In genomic region chr10:62104835-62105576, GRCm38 (mm10) we compare ENCODE assay signal across 9 mouse cellular contexts. TPM values are rescaled to one million over a fixed set of nuclear protein-coding genes. Genes with fewer than 3 reads are reported as not detected.
DNase-seq lines count a peak whose midpoint lies in the region; ATAC-seq and TF ChIP-seq lines count a peak whose summit lies in the region.
"Had no signal": no experiment of that assay in that cellular context is flagged by ENCODE, and none has a peak within 500 bp of the region (broad histone marks: within the 10 kb centered on the region; RNA-seq: fewer than 3 reads in every experiment).

No protein-coding gene starts in this region.

- H3K9ac ChIP-seq in lung, embryonic 14.5 days, result no peak overlapping the region

- WGBS in lung, embryonic 14.5 days, result 26% methylated on average over 7 of the region's 7 CpGs

- no peak overlapping the region for H3K4me2 ChIP-seq in lung, embryonic 14.5 days

- no peaks in the 10 kb centered on the region for H3K9me3 ChIP-seq in lung, embryonic 14.5 days (ENCODE audit: low read depth, low read length)

- H3K4me1 ChIP-seq in lung, embryonic 14.5 days (ENCODE audit: insufficient read depth), result no peaks in the 10 kb centered on the region

- peak; percentile 82 for TF ChIP-seq CTCF in lung, embryonic 14.5 days (IDR thresholded peaks at IDR 0.05; ENCODE audit: low read depth)

- no peaks in the 10 kb centered on the region for H3K36me3 ChIP-seq in lung, embryonic 14.5 days (ENCODE audit: insufficient read depth)

- peaks cover 7% of the 10 kb centered on the region for H3K27me3 ChIP-seq in lung, embryonic 14.5 days (ENCODE audit: insufficient read depth, low read length)

- peak; percentile 29 to 48 for DNase-seq in urinary bladder, adult 18-20 months (ENCODE audit: low spot score in 2 of 2)
- no peak for DNase-seq in urinary bladder, postnatal 10 days (ENCODE audit: low spot score)
- DNase-seq in adrenal gland, postnatal 14 days, result peak; percentile 79
- peak; percentile 58 for DNase-seq in embryo, embryonic 11.5 days (ENCODE audit: low read depth, low spot score)
- DNase-seq in kidney, postnatal 36 days, result peak; percentile 46 to 83
- DNase-seq in lung, embryonic 14.5 days, result peak; percentile 84
- DNase-seq in spleen, adult 12 weeks (ENCODE audit: low spot score), result peak; percentile 17

- no peak overlapping the region for H3K4me3 ChIP-seq in lung, embryonic 14.5 days (ENCODE audit: low read depth, low read length)

- no peak for ATAC-seq in lung, embryonic 14.5 days (ENCODE audit: insufficient read depth)
- ATAC-seq in monocyte, adult 5-6 weeks (replicated peaks; ENCODE audit: insufficient number of reproducible peaks, low FRiP score, low TSS enrichment, poor library complexity, severe bottlenecking), result no peak

- H3K27ac ChIP-seq in lung, embryonic 14.5 days (ENCODE audit: low read depth), result no peak overlapping the region

RNA-seq across cellular contexts. Expression of gene Neurog3, which starts 27.9 kb away (rescaled TPM):
- total RNA-seq in adrenal gland, postnatal 14 days (2021), result not detected in 2 replicates
- polyA plus RNA-seq in lung, embryonic 14.5 days (2014; fragmentation: Nextera tagmentation; extraction: Ambion mirVana), result not detected in 2 replicates
- not detected in 3 replicates for total RNA-seq in monocyte, adult 5-6 weeks (2017)
- total RNA-seq: hematopoietic stem cell, adult 5-6 weeks had no signal

RNA-seq across cellular contexts. Expression of gene Fam241b, which starts 38.7 kb away (rescaled TPM):
- total RNA-seq in adrenal gland, postnatal 14 days (2021), result 2.4 and 2.9 TPM in 2 replicates
- polyA plus RNA-seq in lung, embryonic 14.5 days (2014; fragmentation: Nextera tagmentation; extraction: Ambion mirVana), result 2.4 and 2.6 TPM in 2 replicates
- 0.86 TPM in 1 of 3 replicates, not detected in the others for total RNA-seq in monocyte, adult 5-6 weeks (2017)
